Mouse (Mus musculus): ENCODE measurements at regions not wholly inside any gene's neighbourhood (a gene's known extent, or its start where the extent isn't known, plus 50 kb on each side); places are given as distances from the start of the nearest gene placed in this dataset.

DNA sequence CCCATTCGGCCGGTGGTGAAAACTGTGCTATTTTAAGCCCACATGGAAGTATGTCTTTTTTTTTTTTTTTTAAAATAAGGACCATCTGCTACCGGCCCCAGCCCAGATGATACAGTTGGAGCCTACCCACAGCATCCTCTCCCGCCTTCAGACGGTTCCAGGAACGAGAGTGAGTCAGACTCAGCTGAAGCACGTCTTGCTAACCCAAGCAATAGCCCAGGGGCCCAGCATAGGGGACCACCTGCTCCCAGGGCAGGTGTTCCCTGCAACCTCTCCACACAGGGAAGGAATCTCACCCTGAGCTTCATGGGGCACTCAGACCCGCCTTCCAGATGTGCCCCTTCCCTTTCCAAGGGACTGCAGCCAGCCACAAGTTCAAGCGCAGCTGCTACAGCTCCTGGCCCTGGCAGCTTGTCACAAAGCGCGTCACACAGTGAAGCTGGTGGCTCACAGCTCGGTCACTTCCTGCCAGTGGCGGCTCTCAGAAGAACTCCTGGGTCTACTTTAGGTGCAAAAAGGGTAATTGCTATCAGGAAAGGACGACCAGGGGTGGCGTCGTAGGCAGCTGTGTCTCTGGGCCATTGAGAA lies 92.3 kb upstream of the Id2 start:
- TF ChIP-seq CTCF (IDR thresholded peaks at IDR 0.05) (no peak), POLR2A (IDR thresholded peaks at IDR 0.05; ENCODE audit: insufficient read depth, low read depth, low read length) (no peak)
